Mouse (Mus musculus): ENCODE data around the gene Olfr1271.
"Not testable (repeated sequence)": the region's sequence is repeated elsewhere in the genome, so short reads cannot be mapped to it uniquely, and the experiment has no call there.

The Olfr1271 gene

DNA sequence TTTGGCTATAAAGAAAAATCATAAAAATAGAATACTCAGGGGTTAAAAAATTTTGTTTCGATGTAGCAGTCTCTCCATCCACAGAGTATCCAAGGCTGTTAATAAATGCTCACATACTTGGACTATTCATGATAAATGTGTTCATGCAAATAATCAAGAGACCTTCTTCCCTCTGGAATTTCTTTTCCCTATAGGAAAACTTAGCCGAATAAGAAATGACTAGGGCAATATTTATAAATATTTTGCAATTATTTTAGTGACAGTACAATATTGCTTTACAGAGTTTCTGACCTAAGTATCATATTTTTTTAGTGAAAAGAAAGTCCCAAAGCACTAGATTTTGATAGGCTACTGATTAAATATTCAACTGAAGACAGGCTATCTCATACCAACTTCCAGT is at the start of gene Olfr1271:
Gene Olfr1271, minus strand, starts transcription at position 101 of the 400 bp plus-strand sequence.
- no peak for DNase-seq

DNA sequence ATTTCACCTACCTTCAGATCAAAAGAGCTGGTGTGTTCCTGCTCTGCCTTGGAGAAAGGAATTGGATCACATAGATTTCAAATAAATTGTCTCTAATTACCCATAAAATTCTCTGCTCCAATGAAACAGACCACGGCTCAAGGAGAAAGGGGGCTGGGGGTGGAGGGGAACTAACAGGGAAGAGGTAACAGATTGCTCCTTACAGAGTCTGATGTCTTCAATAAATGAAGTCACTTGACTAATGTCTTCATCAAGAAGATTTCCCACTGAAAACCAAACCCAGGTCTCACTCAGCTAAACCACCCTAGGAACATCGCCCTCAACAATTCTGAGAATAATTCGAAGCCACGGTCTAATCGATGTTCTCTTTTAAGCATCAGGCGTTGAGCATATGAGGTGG is 21.9 kb upstream of the Olfr1271 start, which contains the start of gene Olfr1272:
Gene Olfr1272, minus strand, starts transcription at position 101 of the 400 bp plus-strand sequence.
- DNase-seq: no peak

- no peak for DNase-seq
Observed at GRCm38 (mm10) chr2:90257492-90257891, 13.3 kb downstream of the Olfr1271 start, which contains the start of gene Olfr142. Olfr142 (minus strand) TSS chr2:90257592.

GRCm38 (mm10) chr2:90224393-90224792 is 46.4 kb downstream of the Olfr1271 start, which contains the start of gene Olfr1506:
Olfr1506 (minus strand) TSS chr2:90224493.
- DNase-seq: not testable (repeated sequence)

Data from cerebellum, adult 9-10 months (tissue).